Mouse (Mus musculus) megakaryocyte, embryonic 14.5 days (primary cell): ENCODE data around the gene Bnc1.

Source experiments
- FLI1 ChIP-seq: IDR thresholded peaks from 2 replicates; pipeline ENCODE4 v1.6.1; 2012; ENCODE audit warnings: low read length, inconsistent platforms, mixed read lengths
- GATA1 ChIP-seq: IDR thresholded peaks from 3 replicates; pipeline ENCODE4 v1.6.1; 2012; ENCODE audit warnings: mixed read lengths, low read length, inconsistent platforms, borderline replicate concordance

DNA sequence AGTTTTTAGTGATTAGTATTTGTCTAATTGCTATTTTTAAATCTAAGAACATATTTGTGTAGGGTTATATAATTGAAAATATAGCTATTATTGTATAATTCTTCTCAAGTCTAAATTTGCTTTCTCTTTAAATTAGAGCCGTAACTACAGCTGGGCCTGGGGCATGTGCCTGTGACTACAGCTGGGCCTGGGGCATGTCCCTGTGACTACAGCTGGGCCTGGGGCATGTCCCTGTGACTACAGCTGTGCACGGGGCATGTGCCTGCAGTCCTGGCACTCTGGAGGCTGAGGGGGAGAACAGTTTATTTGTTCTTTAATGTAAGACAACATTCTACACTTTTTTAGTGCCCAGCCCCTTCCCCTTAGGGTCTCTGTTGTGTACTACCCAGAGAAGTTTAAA is 12.1 kb upstream of the Bnc1 start:
- TF ChIP-seq GATA1: no peak
- TF ChIP-seq FLI1: no peak
